Mouse (Mus musculus) heart, embryonic 13.5 days (tissue): Measurements from ENCODE around the gene Plscr3. TPM values are rescaled to one million over a fixed set of nuclear protein-coding genes. Genes with fewer than 3 reads are reported as not detected.
A peak's percentile ranks its signal among the peaks of the same experiment; 100 is the strongest.

Source experiments
- ATAC-seq: fragments of 200-750 bp; cut with Nextera tagmentation; 2 replicates; pipeline ENCODE4 v1.8.0; 2017; ENCODE audit warnings: moderate TSS enrichment; ENCODE audit not compliant: insufficient number of reproducible peaks, low FRiP score, low TSS enrichment; ENCODE audit errors: extremely low read depth
- H3K27ac ChIP-seq: fragments of 300-500 bp; sonication (generic); replicated peaks from 2 replicates; pipeline ENCODE4 v1.5.1; 2015; ENCODE audit warnings: moderate library complexity, mild to moderate bottlenecking, inconsistent platforms
- H3K27me3 ChIP-seq: fragments of 300-500 bp; sonication (generic); replicated peaks from 2 replicates; pipeline ENCODE4 v1.6.1; 2015; ENCODE audit warnings: mild to moderate bottlenecking, inconsistent platforms
- H3K36me3 ChIP-seq: fragments of 300-500 bp; sonication (generic); 2 replicates; pipeline ENCODE4 v1.6.1; 2015; ENCODE audit warnings: mild to moderate bottlenecking, inconsistent platforms
- H3K4me1 ChIP-seq: fragments of 300-500 bp; sonication (generic); 2 replicates; pipeline ENCODE4 v1.6.1; 2015; ENCODE audit warnings: inconsistent platforms
- H3K4me2 ChIP-seq: fragments of 300-500 bp; sonication (generic); 2 replicates; pipeline ENCODE4 v1.6.1; 2015; ENCODE audit warnings: inconsistent platforms, mild to moderate bottlenecking, moderate library complexity
- H3K4me3 ChIP-seq: fragments of 300-500 bp; sonication (generic); 2 replicates; pipeline ENCODE4 v1.5.1; 2015; ENCODE audit warnings: moderate library complexity, mild to moderate bottlenecking, inconsistent platforms
- H3K9ac ChIP-seq: fragments of 300-500 bp; sonication (generic); 2 replicates; pipeline ENCODE4 v1.6.1; 2015; ENCODE audit warnings: inconsistent platforms, mild to moderate bottlenecking, moderate library complexity
- H3K9me3 ChIP-seq: fragments of 300-500 bp; sonication (generic); 2 replicates; pipeline ENCODE4 v1.6.1; 2016; ENCODE audit warnings: inconsistent platforms
- WGBS: fragments of 180-500 bp; shearing (Covaris S2); methylation state at CpG from one replicate; pipeline ENCODE4 v1.1.7; 2015; ENCODE audit warnings: mixed read lengths; 5-methylcytosine and 5-hydroxymethylcytosine counted together
- polyA plus RNA-seq: library from polyadenylated mRNA; unstranded; fragments of >200 nt; fragmentation: Nextera tagmentation; extraction: Ambion mirVana; gene quantifications from 2 replicates; pipeline ENCODE4 v1.2.1, GENCODE M21; 2015

Plscr3 gene
- polyA plus RNA-seq, 1 experiment from 2014 or later = 76.2 TPM

DNA sequence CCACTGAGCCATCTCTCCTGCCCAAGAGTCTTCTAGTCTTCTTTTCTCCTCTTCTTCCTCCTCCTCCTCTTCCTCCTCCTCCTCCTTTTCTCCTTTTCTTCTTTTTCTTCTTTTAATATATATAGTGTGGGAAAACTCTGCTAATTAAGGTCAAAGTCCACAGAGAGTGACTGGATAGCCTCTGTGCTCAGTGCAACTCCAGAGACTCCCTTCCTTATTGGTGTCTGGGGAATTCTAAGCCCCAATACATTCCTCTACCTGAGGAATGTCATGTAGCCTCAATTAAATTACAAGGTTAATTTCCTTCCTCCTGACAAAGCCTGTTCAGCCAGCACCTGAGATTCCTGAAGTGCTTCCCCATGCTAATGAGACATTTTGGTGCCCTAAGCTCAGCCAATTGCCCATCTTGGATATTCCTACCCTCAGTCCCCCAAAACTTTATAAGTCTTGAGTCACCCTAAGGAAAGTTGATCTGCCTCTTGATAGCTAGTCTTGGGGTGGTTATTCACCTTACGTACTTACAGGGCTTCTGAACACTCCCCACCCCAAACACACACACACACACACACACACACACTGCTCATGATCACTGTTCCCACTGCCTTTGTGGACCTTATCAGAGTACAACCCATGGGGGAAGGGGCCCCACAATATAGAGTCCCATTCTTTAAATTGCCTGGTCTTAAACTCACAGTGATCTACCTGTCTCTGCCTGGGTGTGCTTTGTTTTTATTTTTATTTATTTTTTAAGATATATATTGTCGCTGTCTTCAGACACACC is 24.3 kb downstream of the Plscr3 start:
- no peaks in the 10 kb centered on the region for H3K9me3 ChIP-seq
- H3K4me3 ChIP-seq = no peak overlapping the region
- H3K4me2 ChIP-seq = no peak overlapping the region
- no peak overlapping the region for H3K27ac ChIP-seq
- H3K27me3 ChIP-seq = no peaks in the 10 kb centered on the region
- H3K4me1 ChIP-seq = peaks cover 5% of the 10 kb centered on the region; the same call in 1 of the 2 replicates
- ATAC-seq = no peak
- H3K9ac ChIP-seq = no peak overlapping the region
- 78% methylated on average over 2 of the region's 2 CpGs for WGBS
- no peaks in the 10 kb centered on the region for H3K36me3 ChIP-seq

DNA sequence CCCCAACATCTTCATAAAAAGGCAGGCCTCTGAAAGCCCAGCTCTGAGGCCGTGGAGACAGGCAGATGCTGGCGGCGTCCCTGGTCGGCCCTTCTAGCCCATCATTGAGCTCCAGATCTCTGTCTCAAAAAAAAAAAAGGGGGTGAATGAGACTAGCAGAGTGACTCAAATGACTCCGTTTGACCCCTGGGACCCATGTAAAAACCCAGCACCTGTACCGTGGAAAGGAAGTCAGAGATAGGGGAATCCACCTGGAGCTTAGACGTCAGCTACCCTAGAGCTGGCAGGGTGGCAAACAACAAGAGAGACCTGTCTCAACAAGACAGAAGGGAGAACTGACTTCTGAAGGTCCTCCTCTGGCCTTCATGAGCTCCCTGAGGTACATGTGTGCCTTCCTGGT is 25.6 kb downstream of the Plscr3 start:
- no peaks in the 10 kb centered on the region for H3K36me3 ChIP-seq
- no peak for ATAC-seq
- H3K4me1 ChIP-seq = peaks cover 17% of the 10 kb centered on the region
- H3K27me3 ChIP-seq = no peaks in the 10 kb centered on the region
- H3K9me3 ChIP-seq = no peaks in the 10 kb centered on the region
- H3K4me2 ChIP-seq = no peak overlapping the region
- H3K4me3 ChIP-seq = no peak overlapping the region
- 80% methylated on average over 7 of the region's 7 CpGs for WGBS
- no peak overlapping the region for H3K27ac ChIP-seq
- H3K9ac ChIP-seq = no peak overlapping the region

DNA sequence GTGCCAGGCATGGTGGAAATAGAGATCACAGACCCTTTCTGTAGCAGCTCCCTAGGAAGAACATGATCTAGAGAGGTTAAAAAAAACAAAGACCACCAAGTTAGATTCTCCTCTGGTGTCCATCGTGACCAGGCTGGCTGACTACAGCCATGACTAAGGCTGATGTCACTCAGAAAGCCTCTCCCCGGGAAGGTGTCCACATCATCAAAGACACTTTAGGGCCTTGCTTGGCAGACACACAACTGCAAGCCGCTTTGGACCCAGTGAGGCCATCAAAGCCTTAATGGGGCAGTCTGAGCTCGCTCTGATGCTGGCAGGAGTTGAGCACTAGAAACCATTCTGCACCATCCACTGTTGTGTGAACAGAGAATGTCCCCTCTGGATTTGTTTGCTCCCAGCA is 26.3 kb downstream of the Plscr3 start:
- WGBS = 68% methylated on average over 4 of the region's 4 CpGs
- H3K4me3 ChIP-seq = no peak overlapping the region
- no peak for ATAC-seq
- H3K36me3 ChIP-seq = no peaks in the 10 kb centered on the region
- H3K9ac ChIP-seq = no peak overlapping the region
- H3K4me1 ChIP-seq = peaks cover 18% of the 10 kb centered on the region
- H3K27me3 ChIP-seq = no peaks in the 10 kb centered on the region
- no peak overlapping the region for H3K4me2 ChIP-seq
- H3K9me3 ChIP-seq = no peaks in the 10 kb centered on the region
- H3K27ac ChIP-seq = no peak overlapping the region

GRCm38 (mm10) chr11:69876186-69876585 is 30.0 kb downstream of the Plscr3 start:
- Histone ChIP-seq H3K36me3 (no peaks in the 10 kb centered on the region), H3K4me1 (peaks cover 41% of the 10 kb centered on the region), H3K27me3 (no peaks in the 10 kb centered on the region), H3K27ac (peak overlapping the region; percentile 74), H3K4me3 (no peak overlapping the region), H3K4me2 (no peak overlapping the region), H3K9ac (peak overlapping the region; percentile 48; the same call in 1 of the 2 replicates), H3K9me3 (no peaks in the 10 kb centered on the region)
- 40% methylated on average over 7 of the region's 7 CpGs for WGBS
- ATAC-seq = no peak

GRCm38 (mm10) chr11:69876867-69877266 is 30.7 kb downstream of the Plscr3 start:
- peak overlapping the region; percentile 32 for H3K4me3 ChIP-seq

DNA sequence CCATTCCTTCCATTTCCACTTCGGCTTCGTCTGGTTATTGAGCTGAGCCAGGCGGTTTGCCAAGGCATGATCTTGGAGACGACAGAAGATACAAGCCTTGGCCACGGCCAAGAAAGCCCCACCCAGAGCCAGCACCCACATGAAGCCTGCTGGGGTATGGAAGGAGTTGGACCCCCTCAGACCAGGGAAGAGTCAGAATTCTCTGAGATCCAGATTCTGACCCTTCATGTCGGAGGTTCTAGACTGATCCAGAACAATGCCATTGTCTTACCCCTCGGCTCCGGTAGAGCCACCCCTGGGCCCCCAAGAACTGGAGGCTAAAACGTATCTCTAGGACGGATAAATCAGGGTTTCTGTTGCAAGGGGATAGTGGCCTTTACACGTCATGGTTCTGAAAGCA is 31.7 kb downstream of the Plscr3 start, which contains the start of gene Tmem95:
Tmem95 (minus strand) TSS at position 141 of the 400 bp plus-strand sequence.
- no peaks in the 10 kb centered on the region for H3K27me3 ChIP-seq
- peak within 1 kb of the TSS; percentile 32 for H3K4me3 ChIP-seq
- no peak within 1 kb of the TSS for H3K27ac ChIP-seq
- 80% methylated on average over 11 of the region's 11 CpGs for WGBS
- ATAC-seq = no peak
- peaks cover 53% of the 10 kb centered on the region for H3K4me1 ChIP-seq
- no peaks in the 10 kb centered on the region for H3K9me3 ChIP-seq
- peak within 1 kb of the TSS; percentile 68 for H3K9ac ChIP-seq
- peak within 1 kb of the TSS; percentile 91 for H3K4me2 ChIP-seq
- no peaks in the 10 kb centered on the region for H3K36me3 ChIP-seq

More at GRCm38 (mm10) chr11:69876867-69877266, 30.7 kb downstream of the Plscr3 start:
- ATAC-seq = no peak
- no peaks in the 10 kb centered on the region for H3K9me3 ChIP-seq
- peak overlapping the region; percentile 74 for H3K27ac ChIP-seq
- H3K4me1 ChIP-seq = peaks cover 48% of the 10 kb centered on the region
- 3% methylated on average over 12 of the region's 12 CpGs for WGBS
- no peaks in the 10 kb centered on the region for H3K36me3 ChIP-seq
- peak overlapping the region; percentile 60 for H3K4me2 ChIP-seq
- H3K9ac ChIP-seq = peak overlapping the region; percentile 68
- H3K27me3 ChIP-seq = no peaks in the 10 kb centered on the region

- Histone ChIP-seq H3K9ac (0 out of 2 replicates have a peak overlapping the region, but pooled peaks have one; percentile 2), H3K36me3 (no peaks in the 10 kb centered on the region), H3K9me3 (no peaks in the 10 kb centered on the region), H3K27me3 (no peaks in the 10 kb centered on the region), H3K4me1 (peaks cover 53% of the 10 kb centered on the region), H3K4me3 (no peak overlapping the region), H3K27ac (no peak overlapping the region), H3K4me2 (peak overlapping the region; percentile 91)
- ATAC-seq = no peak
- 84% methylated on average over 3 of the region's 3 CpGs for WGBS
Measured at GRCm38 (mm10) chr11:69878399-69878798, 32.2 kb downstream of the Plscr3 start.

DNA sequence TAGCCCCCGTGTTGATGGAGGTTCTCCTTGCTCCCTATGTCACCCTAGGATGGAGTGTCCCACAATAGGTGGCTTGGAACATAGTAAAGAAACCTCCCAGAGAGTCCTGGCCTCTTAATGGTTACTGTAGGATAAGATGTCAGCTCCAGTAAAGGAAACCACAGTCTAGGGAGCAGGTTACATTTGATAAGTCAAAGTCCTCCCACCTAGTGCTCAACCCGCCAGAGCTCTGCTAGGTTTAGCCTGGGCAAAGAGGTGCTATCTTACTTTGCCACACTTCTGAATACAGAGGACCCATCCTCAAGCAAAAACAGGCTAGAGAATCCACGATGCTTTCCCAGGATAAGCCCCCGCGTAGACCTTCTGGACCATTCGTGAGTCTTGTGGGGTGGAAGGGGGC is 32.8 kb downstream of the Plscr3 start:
- Histone ChIP-seq H3K27me3 (no peaks in the 10 kb centered on the region), H3K27ac (no peak overlapping the region), H3K4me1 (peaks cover 57% of the 10 kb centered on the region), H3K4me3 (peak overlapping the region; percentile 64), H3K36me3 (no peaks in the 10 kb centered on the region), H3K9me3 (no peaks in the 10 kb centered on the region), H3K4me2 (peak overlapping the region; percentile 91), H3K9ac (peak overlapping the region; percentile 84)
- ATAC-seq = no peak
- WGBS = 79% methylated on average over 6 of the region's 6 CpGs

- Histone ChIP-seq H3K4me2 (peak overlapping the region; percentile 91), H3K27me3 (no peaks in the 10 kb centered on the region), H3K4me3 (peak overlapping the region; percentile 64), H3K9ac (peak overlapping the region; percentile 84), H3K9me3 (no peaks in the 10 kb centered on the region), H3K4me1 (peaks cover 65% of the 10 kb centered on the region), H3K27ac (no peak overlapping the region), H3K36me3 (no peaks in the 10 kb centered on the region)
- 57% methylated on average over 15 of the region's 15 CpGs for WGBS
- no peak for ATAC-seq
Measured at GRCm38 (mm10) chr11:69879711-69880110, 33.5 kb downstream of the Plscr3 start.

GRCm38 (mm10) chr11:69880506-69880852 is 34.3 kb downstream of the Plscr3 start:
- WGBS = under 1% methylated on average over 18 of the region's 18 CpGs
- H3K4me1 ChIP-seq = peaks cover 72% of the 10 kb centered on the region

DNA sequence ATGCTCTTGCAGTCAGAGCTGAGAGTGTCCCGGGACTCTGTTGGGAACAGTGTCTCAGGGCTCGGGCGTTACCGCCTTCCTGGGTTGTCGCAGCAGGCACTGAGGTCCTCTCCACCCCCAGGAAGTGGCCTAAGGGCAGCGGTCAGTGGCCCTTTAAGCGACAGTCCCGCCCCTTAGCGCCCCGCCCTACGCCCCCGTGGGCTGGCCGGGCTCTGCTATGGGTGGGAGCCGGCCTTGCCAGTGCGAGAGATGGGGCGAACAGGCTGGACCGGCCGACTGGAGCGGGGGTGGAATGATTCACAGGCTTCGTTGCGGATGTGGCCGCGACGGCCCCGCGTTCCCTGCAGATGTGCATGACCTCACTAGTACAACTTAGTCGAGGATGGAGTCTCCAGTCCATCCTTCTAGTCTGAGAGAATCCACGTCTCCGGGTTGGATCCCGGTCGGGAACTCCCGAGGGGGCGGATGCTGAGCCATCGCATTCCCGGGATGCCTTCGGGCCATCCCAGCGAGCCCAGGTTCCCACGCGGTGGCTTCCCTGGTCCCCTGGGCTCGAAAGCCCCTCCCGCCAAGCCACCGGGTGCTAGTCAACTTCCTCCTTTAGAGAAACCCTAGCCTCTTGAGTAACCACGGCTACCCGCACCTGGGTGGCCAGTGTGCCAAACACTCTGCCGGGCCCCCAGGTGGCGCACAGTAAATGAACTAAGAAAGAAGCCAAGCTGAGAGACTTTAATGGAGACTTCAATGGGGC is 34.9 kb downstream of the Plscr3 start, which contains the start of gene Kctd11:
Kctd11 (minus strand) TSS at position 554 of the 751 bp plus-strand sequence.
- 0% methylated on average over 46 of the region's 46 CpGs for WGBS
- ATAC-seq = peak; percentile 85
- Histone ChIP-seq H3K9ac (peak within 1 kb of the TSS; percentile 84), H3K27me3 (no peaks in the 10 kb centered on the region), H3K4me1 (peaks cover 69% of the 10 kb centered on the region), H3K9me3 (no peaks in the 10 kb centered on the region), H3K36me3 (no peaks in the 10 kb centered on the region), H3K4me2 (peak within 1 kb of the TSS; percentile 91), H3K27ac (peak within 1 kb of the TSS; percentile 92), H3K4me3 (peak within 1 kb of the TSS; percentile 64)

More at GRCm38 (mm10) chr11:69880506-69880852, 34.3 kb downstream of the Plscr3 start:
- no peaks in the 10 kb centered on the region for H3K27me3 ChIP-seq
- peak; percentile 1; the same call in 1 of the 2 replicates for ATAC-seq
- H3K9ac ChIP-seq = peak overlapping the region; percentile 84
- no peaks in the 10 kb centered on the region for H3K36me3 ChIP-seq
- peak overlapping the region; percentile 92 for H3K27ac ChIP-seq
- no peaks in the 10 kb centered on the region for H3K9me3 ChIP-seq
- peak overlapping the region; percentile 91 for H3K4me2 ChIP-seq
- peak overlapping the region; percentile 64 for H3K4me3 ChIP-seq
